Mouse (Mus musculus) G1E (cell line): ENCODE measurements around the gene Npr3. TPM values are rescaled to one million over a fixed set of nuclear protein-coding genes. Genes with fewer than 3 reads are reported as not detected.
"Not testable (repeated sequence)": the region's sequence is repeated elsewhere in the genome, so short reads cannot be mapped to it uniquely, and the experiment has no call there.

Experiments used
- ATAC-seq: 2 replicates; pipeline ENCODE4 v1.8.0; 2016; ENCODE audit warnings: mild to moderate bottlenecking; ENCODE audit not compliant: insufficient number of reproducible peaks, poor library complexity, low FRiP score, severe bottlenecking; ENCODE audit errors: extremely low read depth
- DNase-seq: peaks from one replicate; pipeline ENCODE4 v3.0.0; 2012; ENCODE audit warnings: low spot score
- H3K27me3 ChIP-seq: 2 replicates; pipeline ENCODE4 v1.6.1; 2012; ENCODE audit warnings: mild to moderate bottlenecking, low read length, inconsistent platforms; ENCODE audit not compliant: insufficient read depth
- H3K36me3 ChIP-seq: replicated peaks from 2 replicates; pipeline ENCODE3; 2012; ENCODE audit warnings: mild to moderate bottlenecking, inconsistent platforms
- H3K4me1 ChIP-seq: 2 replicates; pipeline ENCODE4 v1.6.1; 2012; ENCODE audit warnings: low read depth, low read length, inconsistent platforms, mixed read lengths; ENCODE audit not compliant: insufficient read depth
- H3K4me3 ChIP-seq: 2 replicates; pipeline ENCODE4 v1.5.1; 2012; ENCODE audit warnings: low read depth, mild to moderate bottlenecking, inconsistent platforms, low read length, moderate library complexity, mixed read lengths
- H3K9me3 ChIP-seq: replicated peaks from 2 replicates; pipeline ENCODE4 v1.6.1; 2012; ENCODE audit warnings: inconsistent platforms
- CTCF ChIP-seq: IDR thresholded peaks from 2 replicates; pipeline ENCODE4 v1.5.1; 2012; ENCODE audit warnings: low read depth, low read length, inconsistent platforms, mixed read lengths
- GATA1 ChIP-seq: IDR thresholded peaks from 2 replicates; pipeline ENCODE4 v1.6.1; 2012; ENCODE audit warnings: borderline replicate concordance, low read length, inconsistent platforms, mixed read lengths
- GATA2 ChIP-seq: IDR thresholded peaks from 2 replicates; pipeline ENCODE4 v1.6.1; 2012; ENCODE audit warnings: low read depth, low read length, inconsistent platforms, borderline replicate concordance
- POLR2AphosphoS5 ChIP-seq: IDR thresholded peaks from 2 replicates; pipeline ENCODE4 v1.6.1; 2012; ENCODE audit warnings: low read depth, low read length, inconsistent platforms; ENCODE audit not compliant: insufficient replicate concordance
- TAL1 ChIP-seq: conservative IDR thresholded peaks from 2 replicates; pipeline ENCODE4 v1.6.1; 2012; ENCODE audit warnings: low read depth, low read length, inconsistent platforms, mixed read lengths
- polyA plus RNA-seq: library from polyadenylated mRNA; stranded (reverse); fragments of >175 nt; gene quantifications from 2 replicates; pipeline ENCODE4 v1.2.3, GENCODE M21; 2012
- total RNA-seq, 2 experiments: library from RNA; stranded (forward) in 1 of 2; stranded (reverse) in 1 of 2; fragments of 200-1000 nt in 1 of 2; fragments of >200 nt in 1 of 2; fragmentation: Nextera tagmentation in 1 of 2; gene quantifications; 2 replicates each; pipeline ENCODE4 v1.2.3; 2014 to 2017

Npr3 gene
- total and polyA plus RNA-seq, 3 experiments, result 0.16 TPM; not detected in 2

- no peaks in the 10 kb centered on the region for H3K27me3 ChIP-seq
- H3K4me3 ChIP-seq, result no peak overlapping the region
- H3K36me3 ChIP-seq, result no peaks in the 10 kb centered on the region
- no peak for TF ChIP-seq GATA2
- TF ChIP-seq CTCF, result no peak
- no peak for TF ChIP-seq GATA1
- no peak for TF ChIP-seq POLR2AphosphoS5
- no peak for TF ChIP-seq TAL1
- no peaks in the 10 kb centered on the region for H3K4me1 ChIP-seq
- H3K9me3 ChIP-seq, result no peaks in the 10 kb centered on the region
- no peak for ATAC-seq
- no peak for DNase-seq
Measured at GRCm38 (mm10) chr15:11845204-11846062, 61.7 kb downstream of the Npr3 start.

GRCm38 (mm10) chr15:11844115-11844514 lies 63.0 kb downstream of the Npr3 start:
- H3K27me3 ChIP-seq, result no peaks in the 10 kb centered on the region
- TF ChIP-seq GATA1 (no peak), CTCF (no peak), POLR2AphosphoS5 (no peak), GATA2 (no peak), TAL1 (no peak)
- DNase-seq (no peak), ATAC-seq (no peak)
- no peaks in the 10 kb centered on the region for H3K9me3 ChIP-seq
- H3K4me3 ChIP-seq, result no peak overlapping the region
- no peaks in the 10 kb centered on the region for H3K4me1 ChIP-seq
- no peaks in the 10 kb centered on the region for H3K36me3 ChIP-seq

GRCm38 (mm10) chr15:11841828-11842227 lies 65.3 kb downstream of the Npr3 start:
- Histone ChIP-seq H3K4me1 (no peaks in the 10 kb centered on the region), H3K9me3 (no peaks in the 10 kb centered on the region), H3K4me3 (no peak overlapping the region), H3K27me3 (no peaks in the 10 kb centered on the region), H3K36me3 (no peaks in the 10 kb centered on the region)
- ATAC-seq (no peak), DNase-seq (no peak)
- TF ChIP-seq TAL1 (no peak), CTCF (no peak), GATA1 (no peak)

- no peak for ATAC-seq
- Histone ChIP-seq H3K36me3 (no peaks in the 10 kb centered on the region), H3K9me3 (no peaks in the 10 kb centered on the region), H3K4me1 (no peaks in the 10 kb centered on the region), H3K27me3 (no peaks in the 10 kb centered on the region), H3K4me3 (no peak overlapping the region)
- no peak for TF ChIP-seq CTCF
- no peak for TF ChIP-seq GATA1
- TF ChIP-seq POLR2AphosphoS5, result no peak
- no peak for TF ChIP-seq GATA2
- no peak for TF ChIP-seq TAL1
- no peak for DNase-seq
Measured at GRCm38 (mm10) chr15:11835913-11836312, 71.2 kb downstream of the Npr3 start.

- H3K4me3 ChIP-seq, H3K9me3 ChIP-seq, H3K27me3 ChIP-seq, H3K4me1 ChIP-seq, ATAC-seq, H3K36me3 ChIP-seq, DNase-seq: not testable (repeated sequence)
Measured at GRCm38 (mm10) chr15:11822347-11822746, 84.7 kb downstream of the Npr3 start.

GRCm38 (mm10) chr15:11815551-11815950 lies 91.5 kb downstream of the Npr3 start:
- TF ChIP-seq CTCF, result no peak
- Histone ChIP-seq H3K4me1 (no peaks in the 10 kb centered on the region), H3K27me3 (peaks cover 5% of the 10 kb centered on the region), H3K4me3 (no peak overlapping the region), H3K36me3 (no peaks in the 10 kb centered on the region), H3K9me3 (no peaks in the 10 kb centered on the region)
- DNase-seq (no peak), ATAC-seq (no peak)

GRCm38 (mm10) chr15:11803576-11803975 lies 103.5 kb downstream of the Npr3 start:
- DNase-seq (no peak), ATAC-seq (no peak)
- TF ChIP-seq CTCF (no peak), TAL1 (no peak), POLR2AphosphoS5 (no peak), GATA1 (no peak), GATA2 (no peak)
- H3K27me3 ChIP-seq, result no peaks in the 10 kb centered on the region
- H3K4me1 ChIP-seq, result no peaks in the 10 kb centered on the region
- H3K9me3 ChIP-seq, result no peaks in the 10 kb centered on the region
- no peaks in the 10 kb centered on the region for H3K36me3 ChIP-seq
- H3K4me3 ChIP-seq, result no peak overlapping the region
